ENCODE assay signal across 8 mouse cellular contexts in genomic region chr17:56287830-56288229, GRCm38 (mm10). TPM values are rescaled to one million over a fixed set of nuclear protein-coding genes. Genes with fewer than 3 reads are reported as not detected.
DNase-seq lines count a peak whose midpoint lies in the region; ATAC-seq and TF ChIP-seq lines count a peak whose summit lies in the region.

No protein-coding gene starts in this region.

- peak overlapping the region; percentile 16 for H3K4me3 ChIP-seq in hindbrain, embryonic 10.5 days
- no peak overlapping the region for H3K4me3 ChIP-seq in hindbrain, embryonic 14.5 days (replicated peaks; ENCODE audit: low read length)
- H3K4me3 ChIP-seq in kidney, adult 2 months (ENCODE audit: insufficient read depth, low read depth, low read length): peak overlapping the region; percentile 33; the same call in 1 of the 2 replicates
- no peak overlapping the region; the same call in 1 of the 2 replicates for H3K4me3 ChIP-seq in lung, embryonic 16.5 days (ENCODE audit: low read length)

- intact Hi-C loops in left cerebral cortex, postnatal 4 days (cut with DNase I): no loop called here

- H3K27ac ChIP-seq in hindbrain, embryonic 10.5 days: peak overlapping the region; percentile 60
- H3K27ac ChIP-seq in hindbrain, embryonic 14.5 days: no peak overlapping the region
- H3K27ac ChIP-seq in kidney, adult 2 months (ENCODE audit: insufficient read depth, low read depth, low read length): no peak overlapping the region
- peak overlapping the region; percentile 53 for H3K27ac ChIP-seq in lung, embryonic 16.5 days (ENCODE audit: low read length)

- no peak for DNase-seq in hindbrain, embryonic 10.5 days (ENCODE audit: low spot score)
- no peak for DNase-seq in hindbrain, embryonic 14.5 days (ENCODE audit: low spot score)
- DNase-seq in brain, embryonic 14.5 days (ENCODE audit: low read depth): peak; percentile 22
- DNase-seq in kidney, adult 2 months: peak; percentile 80
- DNase-seq in frontal cortex, postnatal 36 days (ENCODE audit: low spot score in 2 of 2): no peak
- no peak for DNase-seq in embryo, embryonic 10 days (ENCODE audit: low spot score)
- no peak for DNase-seq in left cerebral cortex, postnatal 4 days

- no peak for TF ChIP-seq CTCF in brain, embryonic 14.5 days (IDR thresholded peaks at IDR 0.05; ENCODE audit: borderline replicate concordance, extremely low read depth, insufficient read depth, insufficient read length)
- TF ChIP-seq CTCF in kidney, adult 2 months (conservative IDR thresholded peaks at IDR 0.05; ENCODE audit: insufficient read depth, insufficient read length, low read depth, low read length): no peak

- H3K4me1 ChIP-seq in hindbrain, embryonic 10.5 days (replicated peaks): peaks cover 53% of the 10 kb centered on the region
- 0 out of 2 replicates have a peak, but pooled peaks cover 10% of the 10 kb centered on the region for H3K4me1 ChIP-seq in hindbrain, embryonic 14.5 days (replicated peaks; ENCODE audit: control insufficient read depth, insufficient read depth, low read length)
- H3K4me1 ChIP-seq in kidney, adult 2 months (ENCODE audit: control insufficient read depth, insufficient read depth, low read length): peaks cover 19% of the 10 kb centered on the region
- H3K4me1 ChIP-seq in lung, embryonic 16.5 days (replicated peaks; ENCODE audit: control insufficient read depth, insufficient read depth, low read length): peaks cover 31% of the 10 kb centered on the region

- H3K4me2 ChIP-seq in hindbrain, embryonic 14.5 days (replicated peaks): no peak overlapping the region; the same call in 1 of the 2 replicates
- H3K4me2 ChIP-seq in lung, embryonic 16.5 days (ENCODE audit: low read depth, low read length): peak overlapping the region; percentile 48

- ATAC-seq in hindbrain, embryonic 14.5 days (ENCODE audit: low FRiP score): no peak
- ATAC-seq in lung, embryonic 16.5 days (ENCODE audit: low read depth): no peak

- 79% methylated on average over 3 of the region's 3 CpGs for WGBS in hindbrain, embryonic 10.5 days
- WGBS in hindbrain, embryonic 14.5 days: 69% methylated on average over 3 of the region's 3 CpGs
- WGBS in kidney, adult 2 months: 44% methylated on average over 3 of the region's 3 CpGs
- 39% methylated on average over 3 of the region's 3 CpGs for WGBS in lung, embryonic 16.5 days

- H3K36me3 ChIP-seq in hindbrain, embryonic 10.5 days: peaks cover 36% of the 10 kb centered on the region
- H3K36me3 ChIP-seq in hindbrain, embryonic 14.5 days (replicated peaks; ENCODE audit: control insufficient read depth, insufficient read depth): no peaks in the 10 kb centered on the region
- no peaks in the 10 kb centered on the region for H3K36me3 ChIP-seq in kidney, adult 2 months (ENCODE audit: control insufficient read depth, insufficient read depth, low read length)
- peaks cover 33% of the 10 kb centered on the region for H3K36me3 ChIP-seq in lung, embryonic 16.5 days (ENCODE audit: control insufficient read depth, insufficient read depth, low read length)

- H3K9ac ChIP-seq in hindbrain, embryonic 14.5 days: no peak overlapping the region
- H3K9ac ChIP-seq in lung, embryonic 16.5 days (ENCODE audit: low read length): peak overlapping the region; percentile 47; the same call in 1 of the 2 replicates

- no peaks in the 10 kb centered on the region for H3K27me3 ChIP-seq in hindbrain, embryonic 10.5 days (ENCODE audit: insufficient read depth, poor library complexity, severe bottlenecking)
- no peaks in the 10 kb centered on the region for H3K27me3 ChIP-seq in hindbrain, embryonic 14.5 days (ENCODE audit: control insufficient read depth, insufficient read depth, low read length)
- no peaks in the 10 kb centered on the region for H3K27me3 ChIP-seq in kidney, adult 2 months (replicated peaks; ENCODE audit: control insufficient read depth, insufficient read depth, low read length)
- no peaks in the 10 kb centered on the region for H3K27me3 ChIP-seq in lung, embryonic 16.5 days (ENCODE audit: control insufficient read depth, insufficient read depth, low read depth, low read length)

- H3K9me3 ChIP-seq in hindbrain, embryonic 10.5 days: no peaks in the 10 kb centered on the region
- no peaks in the 10 kb centered on the region for H3K9me3 ChIP-seq in hindbrain, embryonic 14.5 days (ENCODE audit: control insufficient read depth, low read length)
- no peaks in the 10 kb centered on the region for H3K9me3 ChIP-seq in lung, embryonic 16.5 days (ENCODE audit: control insufficient read depth, low read length)

- TF ChIP-seq POLR2A in brain, embryonic 14.5 days (IDR thresholded peaks at IDR 0.05; ENCODE audit: borderline replicate concordance, extremely low read depth, insufficient read depth, insufficient read length, poor library complexity, severe bottlenecking): no peak
- no peak for TF ChIP-seq POLR2A in kidney, adult 2 months (IDR thresholded peaks at IDR 0.05; ENCODE audit: low read depth, low read length)

RNA-seq across cellular contexts. Expression of gene Plin3, which starts 4.8 kb away (rescaled TPM):
- 50.9 and 61.6 TPM in 2 replicates for polyA plus RNA-seq in hindbrain, embryonic 10.5 days (2016; fragmentation: Nextera tagmentation; extraction: Ambion mirVana)
- polyA plus RNA-seq in hindbrain, embryonic 14.5 days (2014; fragmentation: Nextera tagmentation; extraction: Ambion mirVana): 13.9 and 16.4 TPM in 2 replicates
- 6.4 and 8.3 TPM in 2 replicates for polyA plus RNA-seq in brain, embryonic 14.5 days (2012; rRNA removed)
- 34.8 and 43.1 TPM in 2 replicates for polyA plus RNA-seq in kidney, adult 2 months (2012; rRNA removed)
- 87.5 and 90.2 TPM in 2 replicates for polyA plus RNA-seq in lung, embryonic 16.5 days (2015; fragmentation: Nextera tagmentation; extraction: Ambion mirVana)
- total RNA-seq in left cerebral cortex, postnatal 4 days (2021): 1 to 10 TPM; 4.5 to 6.1 TPM

RNA-seq across cellular contexts. Expression of gene Ticam1, which starts 11.2 kb away (rescaled TPM):
- 2.4 and 2.6 TPM in 2 replicates for polyA plus RNA-seq in hindbrain, embryonic 10.5 days (2016; fragmentation: Nextera tagmentation; extraction: Ambion mirVana)
- 1.4 and 1.5 TPM in 2 replicates for polyA plus RNA-seq in hindbrain, embryonic 14.5 days (2014; fragmentation: Nextera tagmentation; extraction: Ambion mirVana)
- 3.4 and 3.7 TPM in 2 replicates for polyA plus RNA-seq in brain, embryonic 14.5 days (2012; rRNA removed)
- polyA plus RNA-seq in kidney, adult 2 months (2012; rRNA removed): 33.3 and 34.7 TPM in 2 replicates
- 5.5 and 5.7 TPM in 2 replicates for polyA plus RNA-seq in lung, embryonic 16.5 days (2015; fragmentation: Nextera tagmentation; extraction: Ambion mirVana)
- 1 to 10 TPM; 3.4 to 3.7 TPM for total RNA-seq in left cerebral cortex, postnatal 4 days (2021)

RNA-seq across cellular contexts. Expression of gene Arrdc5, which starts 12.3 kb away (rescaled TPM):
- not detected in 2 replicates for polyA plus RNA-seq in hindbrain, embryonic 10.5 days (2016; fragmentation: Nextera tagmentation; extraction: Ambion mirVana)
- polyA plus RNA-seq in hindbrain, embryonic 14.5 days (2014; fragmentation: Nextera tagmentation; extraction: Ambion mirVana): not detected in 2 replicates
- polyA plus RNA-seq in brain, embryonic 14.5 days (2012; rRNA removed): not detected in 2 replicates
- polyA plus RNA-seq in kidney, adult 2 months (2012; rRNA removed): not detected in 2 replicates
- not detected in 2 replicates for polyA plus RNA-seq in lung, embryonic 16.5 days (2015; fragmentation: Nextera tagmentation; extraction: Ambion mirVana)
- not detected for total RNA-seq in left cerebral cortex, postnatal 4 days (2021)

RNA-seq across cellular contexts. Expression of gene Uhrf1, which starts 15.3 kb away (rescaled TPM):
- 196 and 300 TPM in 2 replicates for polyA plus RNA-seq in hindbrain, embryonic 10.5 days (2016; fragmentation: Nextera tagmentation; extraction: Ambion mirVana)
- 14.1 and 15.9 TPM in 2 replicates for polyA plus RNA-seq in hindbrain, embryonic 14.5 days (2014; fragmentation: Nextera tagmentation; extraction: Ambion mirVana)
- 39.8 and 50.9 TPM in 2 replicates for polyA plus RNA-seq in brain, embryonic 14.5 days (2012; rRNA removed)
- 1.2 and 2.3 TPM in 2 replicates for polyA plus RNA-seq in kidney, adult 2 months (2012; rRNA removed)
- 124 and 130 TPM in 2 replicates for polyA plus RNA-seq in lung, embryonic 16.5 days (2015; fragmentation: Nextera tagmentation; extraction: Ambion mirVana)
- total RNA-seq in left cerebral cortex, postnatal 4 days (2021): 10 to 100 TPM; 12.3 to 16.2 TPM

RNA-seq across cellular contexts. Expression of gene Fem1a, which starts 31.2 kb away (rescaled TPM):
- 13.3 and 15.5 TPM in 2 replicates for polyA plus RNA-seq in hindbrain, embryonic 10.5 days (2016; fragmentation: Nextera tagmentation; extraction: Ambion mirVana)
- 21.0 and 21.8 TPM in 2 replicates for polyA plus RNA-seq in hindbrain, embryonic 14.5 days (2014; fragmentation: Nextera tagmentation; extraction: Ambion mirVana)
- polyA plus RNA-seq in brain, embryonic 14.5 days (2012; rRNA removed): 27.0 and 31.0 TPM in 2 replicates
- polyA plus RNA-seq in kidney, adult 2 months (2012; rRNA removed): 23.7 and 28.2 TPM in 2 replicates
- 11.0 and 12.1 TPM in 2 replicates for polyA plus RNA-seq in lung, embryonic 16.5 days (2015; fragmentation: Nextera tagmentation; extraction: Ambion mirVana)
- 10 to 100 TPM; 41.4 to 45.7 TPM for total RNA-seq in left cerebral cortex, postnatal 4 days (2021)

Comparison
In these comparisons a context has a peak if more than half of its experiments do, and no peak if none do; other contexts are left out.
1. H3K27ac ChIP-seq: peak in hindbrain, embryonic 10.5 days (single experiment) and lung, embryonic 16.5 days (single experiment); none in hindbrain, embryonic 14.5 days (single experiment) and kidney, adult 2 months (single experiment).
2. H3K4me3 ChIP-seq: peak in hindbrain, embryonic 10.5 days (single experiment) and kidney, adult 2 months (single experiment); none in hindbrain, embryonic 14.5 days (single experiment) and lung, embryonic 16.5 days (single experiment).
3. DNase-seq: peak in brain, embryonic 14.5 days (single experiment) and kidney, adult 2 months (single experiment); none in hindbrain, embryonic 10.5 days (single experiment), hindbrain, embryonic 14.5 days (single experiment), frontal cortex, postnatal 36 days (0 of 2), embryo, embryonic 10 days (single experiment) and left cerebral cortex, postnatal 4 days (single experiment).